Mouse (Mus musculus) yolk sac, embryonic 10.5 days (tissue): ENCODE data around the gene Nnmt.

Experiments used
- DNase-seq: peaks from one replicate; pipeline ENCODE4 v3.0.0-alpha.2; 2017; ENCODE audit warnings: low spot score

The Nnmt gene

GRCm38 (mm10) chr9:48558637-48559036 is 46.3 kb downstream of the Nnmt start:
- no peak for DNase-seq

GRCm38 (mm10) chr9:48549056-48549455 is 55.9 kb downstream of the Nnmt start:
- DNase-seq = no peak

- DNase-seq = no peak
These were observed 57.7 kb downstream of the Nnmt start for GRCm38 (mm10) chr9:48547233-48547632.
